Mouse (Mus musculus) liver, embryonic 16.5 days (tissue): ENCODE measurements around the gene Cpne8. TPM values are rescaled to one million over a fixed set of nuclear protein-coding genes. Genes with fewer than 3 reads are reported as not detected.
"Not testable (repeated sequence)": the region's sequence is repeated elsewhere in the genome, so short reads cannot be mapped to it uniquely, and the experiment has no call there.

ENCODE experiments used
- ATAC-seq: fragments of 200-750 bp; cut with Nextera tagmentation; 2 replicates; pipeline ENCODE4 v1.8.0; 2017; ENCODE audit warnings: low read depth, mild to moderate bottlenecking, moderate number of reproducible peaks, moderate library complexity
- H3K27ac ChIP-seq: fragments of 300-500 bp; sonication (generic); 2 replicates; pipeline ENCODE4 v1.5.1; 2014; ENCODE audit warnings: mild to moderate bottlenecking, low read length
- H3K27me3 ChIP-seq: fragments of 300-500 bp; sonication (generic); 2 replicates; pipeline ENCODE4 v1.6.1; 2014; ENCODE audit warnings: low read depth, low read length, mixed read lengths; ENCODE audit not compliant: control insufficient read depth, insufficient read depth
- H3K36me3 ChIP-seq: fragments of 300-500 bp; sonication (generic); 2 replicates; pipeline ENCODE4 v1.6.1; 2014; ENCODE audit warnings: mild to moderate bottlenecking; ENCODE audit not compliant: control insufficient read depth, insufficient read depth
- H3K4me1 ChIP-seq: fragments of 300-500 bp; sonication (generic); 2 replicates; pipeline ENCODE4 v1.6.1; 2014; ENCODE audit warnings: low read depth, low read length, mixed read lengths; ENCODE audit not compliant: control insufficient read depth
- H3K4me2 ChIP-seq: fragments of 300-500 bp; sonication (generic); 2 replicates; pipeline ENCODE4 v1.6.1; 2014; ENCODE audit warnings: low read depth, low read length, mixed read lengths
- H3K4me3 ChIP-seq: fragments of 300-500 bp; sonication (generic); 2 replicates; pipeline ENCODE4 v1.5.1; 2014; ENCODE audit warnings: low read depth, mild to moderate bottlenecking, low read length
- H3K9ac ChIP-seq: fragments of 300-500 bp; sonication (generic); 2 replicates; pipeline ENCODE4 v1.6.1; 2014; ENCODE audit warnings: low read depth, low read length
- H3K9me3 ChIP-seq: fragments of 300-500 bp; sonication (generic); replicated peaks from 2 replicates; pipeline ENCODE4 v1.6.1; 2016; ENCODE audit warnings: low read length; ENCODE audit not compliant: control insufficient read depth
- WGBS: fragments of 180-500 bp; shearing (Covaris S2); extraction: QIAGEN DNeasy Blood & Tissue Kit; methylation state at CpG from one replicate; pipeline ENCODE4 v1.1.7; 2014; ENCODE audit not compliant: insufficient replicate concordance; 5-methylcytosine and 5-hydroxymethylcytosine counted together
- polyA plus RNA-seq: library from polyadenylated mRNA; unstranded; fragments of >200 nt; fragmentation: Nextera tagmentation; extraction: Ambion mirVana; gene quantifications from 2 replicates; pipeline ENCODE4 v1.2.1, GENCODE M21; 2015

Cpne8 gene
- polyA plus RNA-seq, 1 experiment from 2014 or later: 1.6 TPM

- not testable (repeated sequence) for H3K4me3 ChIP-seq
Measured at GRCm38 (mm10) chr15:90470561-90470960, 208.7 kb downstream of the Cpne8 start.

GRCm38 (mm10) chr15:90463281-90463680 lies 216.0 kb downstream of the Cpne8 start:
- WGBS: 58% methylated on average over 2 of the region's 2 CpGs
- Histone ChIP-seq H3K9me3 (no peaks in the 10 kb centered on the region; the same call in 1 of the 2 replicates), H3K27me3 (no peaks in the 10 kb centered on the region), H3K36me3 (no peaks in the 10 kb centered on the region), H3K4me1 (no peaks in the 10 kb centered on the region), H3K9ac (no peak overlapping the region), H3K27ac (no peak overlapping the region), H3K4me2 (no peak overlapping the region), H3K4me3 (no peak overlapping the region)
- ATAC-seq: no peak

More at GRCm38 (mm10) chr15:90470561-90470960, 208.7 kb downstream of the Cpne8 start:
- H3K27me3 ChIP-seq, H3K4me2 ChIP-seq, H3K27ac ChIP-seq, H3K36me3 ChIP-seq, H3K4me1 ChIP-seq, H3K9ac ChIP-seq, ATAC-seq, H3K9me3 ChIP-seq: not testable (repeated sequence)

GRCm38 (mm10) chr15:90446076-90446475 lies 233.2 kb downstream of the Cpne8 start:
- no peak for ATAC-seq
- Histone ChIP-seq H3K4me3 (no peak overlapping the region), H3K9ac (no peak overlapping the region), H3K27ac (no peak overlapping the region), H3K27me3 (no peaks in the 10 kb centered on the region), H3K36me3 (no peaks in the 10 kb centered on the region), H3K9me3 (no peaks in the 10 kb centered on the region), H3K4me2 (no peak overlapping the region), H3K4me1 (no peaks in the 10 kb centered on the region)
- WGBS: 61% methylated on average over 1 of the region's 1 CpGs
